Mouse (Mus musculus): ENCODE measurements around the gene Arfgap3.

The Arfgap3 gene

DNA sequence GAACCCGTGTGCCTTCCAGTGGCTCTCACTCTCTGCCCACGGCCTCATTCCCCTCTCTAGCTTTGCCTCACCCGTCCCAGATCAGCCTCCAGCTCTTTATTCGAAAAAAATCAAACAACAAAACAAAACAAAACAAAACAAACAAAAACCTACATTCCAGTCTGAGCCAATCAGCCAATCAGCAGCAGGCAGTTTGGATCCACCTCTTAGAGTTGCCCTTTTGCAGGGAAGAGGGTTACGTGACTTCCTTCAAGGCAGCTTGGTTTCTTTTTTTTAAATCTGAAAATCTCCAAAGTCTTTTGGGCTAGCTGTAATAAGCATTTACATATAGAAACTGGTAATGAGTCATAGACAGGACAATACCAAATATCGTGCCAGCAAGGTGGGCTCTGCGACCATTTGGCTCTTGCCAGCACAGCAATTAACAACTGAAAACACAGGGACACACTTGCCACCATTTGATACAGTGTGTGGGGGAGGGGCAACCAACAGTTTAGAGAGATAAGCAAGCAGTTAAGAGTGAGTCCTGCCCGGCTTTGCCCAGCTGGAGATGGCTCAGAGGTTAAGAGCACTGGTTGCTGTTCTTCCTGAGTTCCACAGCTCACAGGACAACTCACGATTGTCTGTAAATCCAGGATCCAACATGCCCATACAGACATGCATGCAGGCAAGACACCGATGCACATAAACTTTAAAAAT is 95.5 kb downstream of the Arfgap3 start:
- DNase-seq (ENCODE audit: low read depth in 1 of 2, low spot score in 2 of 2), result no peak

- DNase-seq (ENCODE audit: low read depth in 1 of 2, low spot score in 2 of 2), result no peak
Measured at GRCm38 (mm10) chr15:83252060-83252459, 98.0 kb downstream of the Arfgap3 start.

DNA sequence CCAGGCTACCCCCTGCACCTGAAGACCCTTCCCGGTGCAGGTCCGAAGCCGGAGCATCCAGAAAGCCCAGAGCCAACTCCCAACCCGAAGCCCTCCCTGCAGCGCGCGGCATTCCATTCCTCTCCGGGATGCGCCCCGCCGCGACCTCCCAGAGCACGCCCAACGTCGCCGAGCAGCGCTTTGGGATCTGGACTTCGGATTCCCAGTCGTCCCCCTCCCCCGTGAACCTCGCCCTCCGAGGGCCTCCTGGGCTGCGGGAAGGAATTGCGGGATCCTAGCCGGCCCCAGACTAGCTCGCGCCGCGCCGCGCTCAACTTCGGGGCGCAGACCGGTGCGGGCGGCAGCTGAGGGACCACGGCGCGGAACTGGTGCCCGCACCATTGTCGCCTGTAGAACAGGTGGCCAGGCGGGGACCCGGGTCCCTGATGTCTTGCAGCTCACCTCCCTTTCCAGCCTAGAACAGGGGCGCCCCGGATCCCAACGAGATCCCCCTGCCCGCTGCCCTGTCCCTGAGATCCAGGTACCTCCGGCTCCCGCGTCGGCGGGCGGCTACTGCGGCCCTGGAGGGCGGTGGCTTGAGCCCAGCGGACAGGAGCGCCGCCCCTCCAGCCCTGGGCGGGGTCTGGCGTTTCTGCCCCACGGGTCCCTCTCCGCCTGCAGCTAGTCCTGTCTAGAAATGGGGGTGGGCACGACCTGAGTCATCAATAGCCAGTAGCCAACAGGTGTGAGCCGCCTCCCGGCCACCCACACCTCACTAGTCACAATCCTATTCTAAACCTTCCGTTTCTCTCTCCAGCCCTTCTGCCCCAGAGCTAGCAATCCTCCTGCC is 98.7 kb downstream of the Arfgap3 start, which contains the start of gene A4galt:
TSS of gene A4galt (minus strand) at position 599 of the 829 bp plus-strand sequence.
- DNase-seq (ENCODE audit: low read depth in 1 of 2, low spot score in 2 of 2), result no peak

DNA sequence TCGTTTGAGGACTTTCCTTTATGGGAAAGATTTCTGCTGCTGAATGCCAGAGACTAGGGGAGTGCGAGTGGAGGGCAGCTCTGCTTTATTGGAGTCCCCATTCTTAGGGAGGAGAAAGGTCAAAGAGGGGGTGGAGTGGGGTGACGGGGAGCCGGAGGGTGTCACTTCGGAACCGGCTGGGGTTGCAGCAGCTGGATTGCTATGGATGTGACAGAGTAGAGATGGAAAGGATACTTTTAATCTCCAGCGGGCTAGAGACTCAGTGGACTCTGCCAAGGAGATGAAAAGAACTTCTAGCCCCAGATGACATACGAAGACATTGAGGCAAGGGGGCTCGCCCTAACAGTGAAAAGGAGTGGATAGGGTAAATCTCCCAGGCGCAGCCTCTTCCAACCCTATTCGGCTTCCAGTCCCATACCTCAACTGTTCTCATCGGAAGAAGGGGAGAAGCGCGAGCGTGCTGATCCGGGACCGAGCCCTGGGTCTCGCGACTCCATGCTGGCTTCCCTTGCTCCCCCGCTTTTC is 99.3 kb downstream of the Arfgap3 start:
- DNase-seq (ENCODE audit: low read depth in 1 of 2, low spot score in 2 of 2), result no peak
